Mouse (Mus musculus) olfactory bulb, adult 2 months (tissue): ENCODE measurements around the gene Hgfac.

Experiments used
- CTCF ChIP-seq: fragments of 200-500 bp; IDR thresholded peaks from 2 replicates; pipeline ENCODE4 v1.5.1; 2012; ENCODE audit warnings: low read depth, mild to moderate bottlenecking, low read length, moderate library complexity; ENCODE audit not compliant: insufficient read depth
- POLR2A ChIP-seq: fragments of 200-500 bp; IDR thresholded peaks from 2 replicates; pipeline ENCODE4 v1.6.1; 2012; ENCODE audit warnings: mild to moderate bottlenecking, low read depth, low read length, moderate library complexity; ENCODE audit not compliant: insufficient read depth

- TF ChIP-seq CTCF (no peak), POLR2A (no peak)
Measured at GRCm38 (mm10) chr5:35089614-35089963, 48.3 kb downstream of the Hgfac start.
